Mouse (Mus musculus): ENCODE measurements around the gene Ssbp4.

DNA sequence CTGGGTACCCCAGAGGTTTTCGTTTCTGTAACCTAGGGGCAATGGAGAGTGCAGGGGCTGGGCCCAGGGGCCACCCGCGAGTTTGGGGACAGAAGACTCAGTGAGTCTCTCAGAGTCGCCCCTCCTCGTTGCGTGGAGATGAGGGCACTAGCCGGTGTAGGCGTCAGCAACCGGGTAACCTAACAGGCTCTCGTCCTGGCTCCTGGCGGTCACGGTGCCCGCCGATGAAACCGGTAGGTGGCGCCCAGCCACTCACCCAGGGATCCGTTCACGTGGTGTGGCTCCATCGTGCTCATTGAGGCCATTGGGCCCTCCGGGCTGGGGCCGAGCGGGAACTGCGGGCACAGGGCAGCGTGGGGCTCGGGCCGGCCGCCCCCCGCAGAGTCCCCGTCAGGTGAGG lies 10.4 kb downstream of the Ssbp4 start:
- TF ChIP-seq CTCF (IDR thresholded peaks at IDR 0.05; ENCODE audit: borderline replicate concordance, insufficient read depth, low read length) (peak; percentile 76; the same call in 1 of the 2 replicates), POLR2A (IDR thresholded peaks at IDR 0.05; ENCODE audit: low read depth, low read length) (no peak)
